Mouse (Mus musculus): ENCODE data around the gene Gse1. TPM values are rescaled to one million over a fixed set of nuclear protein-coding genes. Genes with fewer than 3 reads are reported as not detected.

The Gse1 gene
- total and polyA plus RNA-seq, 2 experiments from 2014 or later, result 15.9 to 48.2 TPM

GRCm38 (mm10) chr8:120515650-120516049 is 287.4 kb downstream of the Gse1 start:
- no peak for TF ChIP-seq CTCF (IDR thresholded peaks at IDR 0.05; ENCODE audit: low read depth)
- no peak for ATAC-seq
- no peak overlapping the region for H3K4me3 ChIP-seq (ENCODE audit: low read depth, low read length)
- H3K36me3 ChIP-seq (ENCODE audit: insufficient read depth), result no peaks in the 10 kb centered on the region
- H3K9ac ChIP-seq, result no peak overlapping the region
- no peaks in the 10 kb centered on the region for H3K27me3 ChIP-seq (ENCODE audit: insufficient read depth, low read length)
- H3K27ac ChIP-seq (ENCODE audit: low read depth, low read length), result no peak overlapping the region
- no peak for DNase-seq
- no peak overlapping the region for H3K4me2 ChIP-seq (ENCODE audit: low read depth)
- 84% methylated on average over 6 of the region's 6 CpGs for WGBS
- H3K4me1 ChIP-seq (ENCODE audit: insufficient read depth), result peaks cover 40% of the 10 kb centered on the region
- H3K9me3 ChIP-seq (ENCODE audit: low read length), result no peaks in the 10 kb centered on the region

- Histone ChIP-seq H3K4me1 (ENCODE audit: insufficient read depth) (peaks cover 42% of the 10 kb centered on the region), H3K9me3 (ENCODE audit: low read length) (no peaks in the 10 kb centered on the region), H3K4me3 (ENCODE audit: low read depth, low read length) (no peak overlapping the region), H3K36me3 (ENCODE audit: insufficient read depth) (no peaks in the 10 kb centered on the region), H3K9ac (no peak overlapping the region), H3K27me3 (ENCODE audit: insufficient read depth, low read length) (no peaks in the 10 kb centered on the region), H3K27ac (ENCODE audit: low read depth, low read length) (no peak overlapping the region), H3K4me2 (ENCODE audit: low read depth) (peak overlapping the region; percentile 19; the same call in 1 of the 2 replicates)
- no peak for TF ChIP-seq CTCF (IDR thresholded peaks at IDR 0.05; ENCODE audit: low read depth)
- no peak for DNase-seq
- no peak for ATAC-seq
- 23% methylated on average over 12 of the region's 12 CpGs for WGBS
Observed at GRCm38 (mm10) chr8:120516182-120516755, 288.0 kb downstream of the Gse1 start.

- no peak overlapping the region for H3K9ac ChIP-seq
Observed at GRCm38 (mm10) chr8:120517666-120518410, 289.6 kb downstream of the Gse1 start.

GRCm38 (mm10) chr8:120518736-120519534 is 290.7 kb downstream of the Gse1 start:
- H3K4me1 ChIP-seq (ENCODE audit: insufficient read depth), result peaks cover 25% of the 10 kb centered on the region
- no peak for DNase-seq
- WGBS, result 53% methylated on average over 14 of the region's 14 CpGs
- H3K4me2 ChIP-seq (ENCODE audit: low read depth), result no peak overlapping the region
- peak; percentile 39; the same call in 1 of the 2 replicates for TF ChIP-seq CTCF (IDR thresholded peaks at IDR 0.05; ENCODE audit: low read depth)
- H3K27me3 ChIP-seq (ENCODE audit: insufficient read depth, low read length), result no peaks in the 10 kb centered on the region
- H3K9me3 ChIP-seq (ENCODE audit: low read length), result no peaks in the 10 kb centered on the region
- no peak for ATAC-seq
- H3K4me3 ChIP-seq (ENCODE audit: low read depth, low read length), result no peak overlapping the region
- no peak overlapping the region for H3K27ac ChIP-seq (ENCODE audit: low read depth, low read length)
- H3K36me3 ChIP-seq (ENCODE audit: insufficient read depth), result no peaks in the 10 kb centered on the region
- H3K9ac ChIP-seq, result no peak overlapping the region

More at GRCm38 (mm10) chr8:120517666-120518410, 289.6 kb downstream of the Gse1 start:
- TF ChIP-seq CTCF (IDR thresholded peaks at IDR 0.05; ENCODE audit: low read depth), result no peak
- Histone ChIP-seq H3K9me3 (ENCODE audit: low read length) (no peaks in the 10 kb centered on the region), H3K4me3 (ENCODE audit: low read depth, low read length) (no peak overlapping the region), H3K27me3 (ENCODE audit: insufficient read depth, low read length) (no peaks in the 10 kb centered on the region), H3K4me2 (ENCODE audit: low read depth) (no peak overlapping the region), H3K4me1 (ENCODE audit: insufficient read depth) (peaks cover 33% of the 10 kb centered on the region), H3K36me3 (ENCODE audit: insufficient read depth) (no peaks in the 10 kb centered on the region), H3K27ac (ENCODE audit: low read depth, low read length) (peak overlapping the region; percentile 29; the same call in 1 of the 2 replicates)
- ATAC-seq (no peak), DNase-seq (no peak)
- whole genome bisulfite sequencing, result 48% methylated on average over 11 of the region's 11 CpGs

GRCm38 (mm10) chr8:120520287-120520686 is 292.0 kb downstream of the Gse1 start:
- TF ChIP-seq CTCF (IDR thresholded peaks at IDR 0.05; ENCODE audit: low read depth), result no peak
- no peak overlapping the region for H3K4me3 ChIP-seq (ENCODE audit: low read depth, low read length)
- ATAC-seq, result no peak
- peak overlapping the region; percentile 69 for H3K27ac ChIP-seq (ENCODE audit: low read depth, low read length)
- H3K36me3 ChIP-seq (ENCODE audit: insufficient read depth), result no peaks in the 10 kb centered on the region
- H3K27me3 ChIP-seq (ENCODE audit: insufficient read depth, low read length), result no peaks in the 10 kb centered on the region
- WGBS, result 60% methylated on average over 15 of the region's 15 CpGs
- no peaks in the 10 kb centered on the region for H3K9me3 ChIP-seq (ENCODE audit: low read length)
- peak overlapping the region; percentile 25; the same call in 1 of the 2 replicates for H3K9ac ChIP-seq
- peaks cover 20% of the 10 kb centered on the region for H3K4me1 ChIP-seq (ENCODE audit: insufficient read depth)
- no peak overlapping the region for H3K4me2 ChIP-seq (ENCODE audit: low read depth)
- DNase-seq, result no peak

GRCm38 (mm10) chr8:120520707-120521590 is 292.7 kb downstream of the Gse1 start:
- Histone ChIP-seq H3K36me3 (ENCODE audit: insufficient read depth) (no peaks in the 10 kb centered on the region), H3K27me3 (ENCODE audit: insufficient read depth, low read length) (no peaks in the 10 kb centered on the region), H3K27ac (ENCODE audit: low read depth, low read length) (peak overlapping the region; percentile 69), H3K9ac (peak overlapping the region; percentile 25; the same call in 1 of the 2 replicates), H3K9me3 (ENCODE audit: low read length) (no peaks in the 10 kb centered on the region), H3K4me1 (ENCODE audit: insufficient read depth) (peaks cover 20% of the 10 kb centered on the region), H3K4me3 (ENCODE audit: low read depth, low read length) (no peak overlapping the region), H3K4me2 (ENCODE audit: low read depth) (peak overlapping the region; percentile 17; the same call in 1 of the 2 replicates)
- WGBS, result 9% methylated on average over 18 of the region's 20 CpGs
- peak; percentile 63 for TF ChIP-seq CTCF (IDR thresholded peaks at IDR 0.05; ENCODE audit: low read depth)
- ATAC-seq (peak; percentile 82), DNase-seq (peak; percentile 86)
